Comparison of ENCODE assay signal across 11 mouse cellular contexts in genomic region chr2:6193591-6193973, GRCm38 (mm10). TPM values are rescaled to one million over a fixed set of nuclear protein-coding genes. Genes with fewer than 3 reads are reported as not detected.
DNase-seq lines count a peak whose midpoint lies in the region; ATAC-seq and TF ChIP-seq lines count a peak whose summit lies in the region.
"Had no signal": no experiment of that assay in that cellular context is flagged by ENCODE, and none has a peak within 500 bp of the region (broad histone marks: within the 10 kb centered on the region; RNA-seq: fewer than 3 reads in every experiment).

No protein-coding gene starts in this region.

- H3K4me2 ChIP-seq in hindbrain, postnatal 0 days (ENCODE audit: low read depth, low read length) = no peak overlapping the region
- H3K4me2 ChIP-seq in neural tube, embryonic 13.5 days = no peak overlapping the region
- H3K4me2 ChIP-seq: heart, embryonic 12.5 days had no signal

- H3K9me3 ChIP-seq in hindbrain, postnatal 0 days (ENCODE audit: low read length) = no peaks in the 10 kb centered on the region
- no peaks in the 10 kb centered on the region for H3K9me3 ChIP-seq in hindbrain, embryonic 10.5 days
- no peaks in the 10 kb centered on the region for H3K9me3 ChIP-seq in neural tube, embryonic 13.5 days
- H3K9me3 ChIP-seq: heart, embryonic 12.5 days had no signal

- no peak overlapping the region for H3K9ac ChIP-seq in hindbrain, postnatal 0 days (replicated peaks; ENCODE audit: low read length)
- 0 out of 2 replicates have a peak overlapping the region, but pooled peaks have one; percentile 8 for H3K9ac ChIP-seq in neural tube, embryonic 13.5 days
- H3K9ac ChIP-seq: heart, embryonic 12.5 days had no signal

- no peaks in the 10 kb centered on the region for H3K36me3 ChIP-seq in hindbrain, postnatal 0 days (ENCODE audit: insufficient read depth, low read length)
- H3K36me3 ChIP-seq in hindbrain, embryonic 10.5 days = no peaks in the 10 kb centered on the region
- no peaks in the 10 kb centered on the region for H3K36me3 ChIP-seq in neural tube, embryonic 13.5 days
- H3K36me3 ChIP-seq: heart, embryonic 12.5 days had no signal

- no peaks in the 10 kb centered on the region for H3K27me3 ChIP-seq in hindbrain, postnatal 0 days (ENCODE audit: insufficient read depth, low read length)
- H3K27me3 ChIP-seq in hindbrain, embryonic 10.5 days (ENCODE audit: insufficient read depth, poor library complexity, severe bottlenecking) = 0 out of 2 replicates have a peak, but pooled peaks cover 9% of the 10 kb centered on the region
- no peaks in the 10 kb centered on the region for H3K27me3 ChIP-seq in neural tube, embryonic 13.5 days

- ATAC-seq in hindbrain, postnatal 0 days = 0 out of 2 replicates have a peak, but pooled peaks have one; percentile 1
- no peak for ATAC-seq in neural tube, embryonic 13.5 days (ENCODE audit: low read depth)

- H3K4me3 ChIP-seq in hindbrain, postnatal 0 days (ENCODE audit: low read length) = no peak overlapping the region
- no peak overlapping the region for H3K4me3 ChIP-seq in hindbrain, embryonic 10.5 days
- no peak overlapping the region for H3K4me3 ChIP-seq in neural tube, embryonic 13.5 days
- H3K4me3 ChIP-seq: erythroblast, embryonic 14.5 days; gastrocnemius, adult 2 months; heart, embryonic 12.5 days had no signal

- no peak for DNase-seq in hindbrain, postnatal 0 days (ENCODE audit: low spot score)
- DNase-seq in hindbrain, embryonic 10.5 days (ENCODE audit: low spot score) = no peak
- no peak for DNase-seq in neural tube, embryonic 10.5 days (ENCODE audit: extremely low spot score, low spot score)
- DNase-seq in fibroblast of lung, adult 2 months (ENCODE audit: low read depth) = peak; percentile 12
- no peak for DNase-seq in cerebellum, adult 18-20 months
- DNase-seq in gastrocnemius, adult 8-10 months (ENCODE audit: low spot score in 2 of 2) = no peak

- 48% methylated on average over 10 of the region's 10 CpGs for WGBS in hindbrain, postnatal 0 days
- 64% methylated on average over 10 of the region's 10 CpGs for WGBS in hindbrain, embryonic 10.5 days
- WGBS in neural tube, embryonic 13.5 days = 69% methylated on average over 10 of the region's 10 CpGs

- no peak for TF ChIP-seq CTCF in hindbrain, postnatal 0 days (IDR thresholded peaks at IDR 0.05; ENCODE audit: low read depth)

- H3K27ac ChIP-seq in hindbrain, postnatal 0 days = no peak overlapping the region
- no peak overlapping the region for H3K27ac ChIP-seq in hindbrain, embryonic 10.5 days
- H3K27ac ChIP-seq in neural tube, embryonic 13.5 days (replicated peaks) = no peak overlapping the region
- H3K27ac ChIP-seq: gastrocnemius, adult 2 months had no signal

- peaks cover 5% of the 10 kb centered on the region; the same call in 1 of the 2 replicates for H3K4me1 ChIP-seq in hindbrain, postnatal 0 days (ENCODE audit: insufficient read depth, low read length)
- peaks cover 29% of the 10 kb centered on the region for H3K4me1 ChIP-seq in hindbrain, embryonic 10.5 days (replicated peaks)
- peaks cover 15% of the 10 kb centered on the region for H3K4me1 ChIP-seq in neural tube, embryonic 13.5 days (replicated peaks)

RNA-seq across cellular contexts. Expression of gene Echdc3, which starts 19.3 kb away (rescaled TPM):
- total RNA-seq in hindbrain, postnatal 0 days (2014; rRNA removed) = 1.5 and 1.6 TPM in 2 replicates
- 1.5 and 1.7 TPM in 2 replicates for polyA plus RNA-seq in hindbrain, postnatal 0 days (2015; fragmentation: Nextera tagmentation; extraction: Ambion mirVana)
- 2.4 and 2.6 TPM in 2 replicates for polyA plus RNA-seq in hindbrain, embryonic 10.5 days (2016; fragmentation: Nextera tagmentation; extraction: Ambion mirVana)
- polyA plus RNA-seq in neural tube, embryonic 13.5 days (2015; fragmentation: Nextera tagmentation; extraction: Ambion mirVana) = 1.3 and 1.9 TPM in 2 replicates
- total RNA-seq in gastrocnemius, adult 8-10 months (2022) = 1 to 10 TPM; 4.6 to 6.5 (median 5.7) TPM
- total RNA-seq: monocyte, adult 5-6 weeks had no signal
